Mouse (Mus musculus) embryonic fibroblast, embryonic 13.5 days (primary cell): ENCODE measurements around the gene Sowaha.

Experiments used
- CTCF ChIP-seq: IDR thresholded peaks from 2 replicates; pipeline ENCODE4 v1.5.1; 2011; ENCODE audit warnings: mild to moderate bottlenecking, control low read depth, low read length, moderate library complexity, borderline replicate concordance; ENCODE audit not compliant: insufficient read depth
- POLR2A ChIP-seq: IDR thresholded peaks from 2 replicates; pipeline ENCODE4 v1.6.1; 2011; ENCODE audit warnings: low read depth, mild to moderate bottlenecking, control low read depth, low read length, moderate library complexity

- TF ChIP-seq POLR2A = no peak
- no peak for TF ChIP-seq CTCF
Measured at GRCm38 (mm10) chr11:53429182-53429581, 50.9 kb downstream of the Sowaha start.
